Mouse (Mus musculus) stomach, postnatal 0 days (tissue): ENCODE data around the gene Mrpl23. TPM values are rescaled to one million over a fixed set of nuclear protein-coding genes. Genes with fewer than 3 reads are reported as not detected.

Experiments
- ATAC-seq: fragments of 200-750 bp; cut with Nextera tagmentation; 2 replicates; pipeline ENCODE4 v1.8.0; 2017; ENCODE audit not compliant: low FRiP score, low TSS enrichment
- DNase-seq: peaks from one replicate; pipeline ENCODE4 v3.0.0-alpha.2; 2016; ENCODE audit warnings: low spot score
- H3K27ac ChIP-seq: fragments of 300-500 bp; sonication (generic); replicated peaks from 2 replicates; pipeline ENCODE4 v1.5.1; 2014; ENCODE audit warnings: mild to moderate bottlenecking, control low read depth
- H3K27me3 ChIP-seq: fragments of 300-500 bp; sonication (generic); 2 replicates; pipeline ENCODE4 v1.6.1; 2014; ENCODE audit warnings: low read length; ENCODE audit not compliant: control insufficient read depth, insufficient read depth
- H3K36me3 ChIP-seq: fragments of 300-500 bp; sonication (generic); 2 replicates; pipeline ENCODE4 v1.6.1; 2014; ENCODE audit warnings: low read length, mixed read lengths; ENCODE audit not compliant: control insufficient read depth, insufficient read depth
- H3K4me1 ChIP-seq: fragments of 300-500 bp; sonication (generic); replicated peaks from 2 replicates; pipeline ENCODE4 v1.6.1; 2014; ENCODE audit warnings: antibody characterized with exemption; ENCODE audit not compliant: control insufficient read depth, insufficient read depth
- H3K4me2 ChIP-seq: fragments of 300-500 bp; sonication (generic); replicated peaks from 2 replicates; pipeline ENCODE4 v1.6.1; 2014; ENCODE audit warnings: low read depth, mild to moderate bottlenecking, control low read depth, moderate library complexity
- H3K4me3 ChIP-seq: fragments of 300-500 bp; sonication (generic); 2 replicates; pipeline ENCODE4 v1.5.1; 2014; ENCODE audit warnings: low read depth, low read length, control low read depth
- H3K9ac ChIP-seq: fragments of 300-500 bp; sonication (generic); 2 replicates; pipeline ENCODE4 v1.6.1; 2014; ENCODE audit warnings: mild to moderate bottlenecking, low read length, control low read depth, mixed read lengths
- H3K9me3 ChIP-seq: fragments of 300-500 bp; sonication (generic); 2 replicates; pipeline ENCODE4 v1.6.1; 2016; ENCODE audit warnings: low read length; ENCODE audit not compliant: control insufficient read depth
- CTCF ChIP-seq: IDR thresholded peaks from 2 replicates; pipeline ENCODE4 v1.5.1; 2016; ENCODE audit warnings: antibody characterized with exemption, low read depth, mild to moderate bottlenecking, moderate library complexity
- EP300 ChIP-seq: optimal IDR thresholded peaks from 2 replicates; pipeline ENCODE3; 2016; ENCODE audit warnings: antibody characterized with exemption
- WGBS: fragments of 180-500 bp; shearing (Covaris S2); extraction: QIAGEN DNeasy Blood & Tissue Kit; methylation state at CpG from one replicate; pipeline ENCODE4 v1.1.7; 2014; 5-methylcytosine and 5-hydroxymethylcytosine counted together
- polyA plus RNA-seq: library from polyadenylated mRNA; unstranded; fragments of >200 nt; fragmentation: Nextera tagmentation; extraction: Ambion mirVana; gene quantifications from 2 replicates; pipeline ENCODE4 v1.2.1, GENCODE M21; 2015

The Mrpl23 gene
- polyA plus RNA-seq = 17.7 and 19.4 TPM in 2 replicates

DNA sequence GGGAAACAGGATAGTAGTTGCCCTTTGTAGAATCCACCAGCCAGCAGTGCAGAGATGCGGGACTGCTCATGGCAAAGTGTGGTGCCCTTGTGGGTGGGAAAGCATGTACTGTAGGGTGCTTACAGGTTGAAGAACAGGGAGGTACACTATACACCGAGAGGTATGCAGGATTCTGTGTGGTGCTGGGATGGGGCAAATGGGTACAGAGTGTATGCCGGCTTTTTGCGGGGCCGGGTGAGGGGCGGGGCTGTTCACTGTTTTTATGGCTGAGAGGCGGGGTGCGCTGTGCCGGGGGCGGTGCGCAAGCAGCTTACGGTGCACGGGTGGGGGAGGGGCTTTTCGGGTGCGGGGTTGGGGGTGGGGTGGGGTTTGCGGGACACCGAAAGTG is at the start of gene Mrpl23:
Gene Mrpl23, plus strand, starts transcription at position 16 of the 388 bp plus-strand sequence.
- Histone ChIP-seq H3K9me3 (no peaks in the 10 kb centered on the region), H3K27ac (peak within 1 kb of the TSS; percentile 97), H3K36me3 (no peaks in the 10 kb centered on the region), H3K4me2 (peak within 1 kb of the TSS; percentile 86), H3K27me3 (no peaks in the 10 kb centered on the region), H3K4me1 (peaks cover 12% of the 10 kb centered on the region), H3K9ac (peak within 1 kb of the TSS; percentile 79), H3K4me3 (peak within 1 kb of the TSS; percentile 62)
- ATAC-seq = peak; percentile 36
- TF ChIP-seq EP300 (no peak), CTCF (no peak)
- no peak for DNase-seq
- 4% methylated on average over 12 of the region's 17 CpGs for WGBS

DNA sequence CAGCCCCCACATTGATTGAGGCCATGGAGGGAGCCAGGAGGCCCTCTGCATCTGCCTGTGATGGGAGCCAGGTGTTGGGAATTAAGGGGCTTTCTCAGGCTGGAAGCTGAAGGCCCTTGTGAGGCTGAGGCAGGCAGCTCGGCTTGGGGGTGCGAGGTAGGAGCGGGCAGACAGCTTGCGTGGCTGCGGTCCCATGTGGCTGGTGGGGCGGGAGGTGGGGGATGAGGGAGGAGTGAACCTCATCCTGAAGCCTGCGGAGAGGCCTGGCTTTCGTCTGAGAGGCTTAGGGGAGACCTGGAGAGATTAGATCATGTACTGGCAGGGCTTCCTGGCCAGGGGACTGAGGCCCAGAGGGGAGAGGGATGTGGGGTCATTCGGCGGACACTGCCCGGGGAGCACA is 49.4 kb upstream of the Mrpl23 start:
- Histone ChIP-seq H3K4me1 (peaks cover 19% of the 10 kb centered on the region), H3K27ac (peak overlapping the region; percentile 97), H3K9me3 (no peaks in the 10 kb centered on the region), H3K36me3 (peaks cover 2% of the 10 kb centered on the region; the same call in 1 of the 2 replicates), H3K9ac (peak overlapping the region; percentile 41; the same call in 1 of the 2 replicates), H3K4me3 (no peak overlapping the region), H3K27me3 (no peaks in the 10 kb centered on the region), H3K4me2 (peak overlapping the region; percentile 12; the same call in 1 of the 2 replicates)
- DNase-seq (peak; percentile 63), ATAC-seq (peak; percentile 30; the same call in 1 of the 2 replicates)
- 46% methylated on average over 11 of the region's 11 CpGs for WGBS
- no peak for TF ChIP-seq EP300
- TF ChIP-seq CTCF = no peak

DNA sequence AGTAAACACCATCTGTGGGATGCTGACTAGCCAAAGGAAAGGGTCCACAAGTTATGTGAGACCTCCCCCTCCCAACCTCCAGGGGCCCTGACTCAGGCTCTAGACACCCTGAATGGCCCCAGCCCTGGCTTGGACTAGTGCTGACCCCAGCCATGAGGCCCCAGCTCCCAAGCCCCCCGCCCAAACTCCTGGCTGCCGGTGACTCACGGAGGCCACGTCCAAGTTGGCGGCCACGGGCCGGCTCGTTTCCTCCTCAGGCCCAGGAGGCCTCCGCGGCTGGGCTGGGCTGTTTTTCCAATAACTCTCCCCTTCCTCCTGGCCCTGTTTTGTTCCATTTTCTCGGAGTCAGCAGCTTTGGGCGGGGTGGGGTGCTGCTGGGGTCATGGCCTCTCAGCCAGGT is 47.7 kb upstream of the Mrpl23 start:
- DNase-seq = no peak
- Histone ChIP-seq H3K9me3 (no peaks in the 10 kb centered on the region), H3K36me3 (peaks cover 8% of the 10 kb centered on the region), H3K4me2 (no peak overlapping the region), H3K4me3 (no peak overlapping the region), H3K27ac (peak overlapping the region; percentile 97), H3K27me3 (no peaks in the 10 kb centered on the region), H3K9ac (no peak overlapping the region), H3K4me1 (peaks cover 19% of the 10 kb centered on the region)
- TF ChIP-seq EP300 (no peak), CTCF (no peak)
- 46% methylated on average over 12 of the region's 12 CpGs for WGBS
- ATAC-seq = no peak

DNA sequence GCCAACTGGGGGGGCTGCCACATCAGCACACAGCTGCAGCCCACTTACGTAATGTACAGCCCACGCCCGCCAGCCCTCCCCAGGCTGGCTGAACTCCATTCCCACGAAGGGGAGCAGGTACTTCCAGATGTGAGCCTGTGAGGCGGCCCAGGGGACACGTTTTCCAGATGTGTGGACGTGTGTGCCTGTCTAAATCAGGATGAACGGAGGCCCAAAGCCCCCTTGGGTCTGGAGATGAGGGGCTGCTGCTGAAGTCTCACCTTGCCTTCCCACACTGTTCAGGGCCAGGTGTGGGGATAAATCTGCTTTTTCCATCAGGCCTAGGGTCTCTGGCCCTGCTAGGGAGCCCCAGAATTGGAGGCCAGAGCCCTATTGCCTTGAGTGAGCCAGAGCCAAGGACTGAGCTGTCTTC is 45.7 kb upstream of the Mrpl23 start:
- Histone ChIP-seq H3K27ac (peak overlapping the region; percentile 97), H3K4me2 (no peak overlapping the region), H3K4me3 (no peak overlapping the region), H3K36me3 (peaks cover 9% of the 10 kb centered on the region), H3K4me1 (peaks cover 9% of the 10 kb centered on the region), H3K9me3 (no peaks in the 10 kb centered on the region), H3K27me3 (no peaks in the 10 kb centered on the region), H3K9ac (peak overlapping the region; percentile 19)
- DNase-seq (no peak), ATAC-seq (no peak)
- whole genome bisulfite sequencing = 42% methylated on average over 8 of the region's 8 CpGs
- TF ChIP-seq CTCF (no peak), EP300 (no peak)

DNA sequence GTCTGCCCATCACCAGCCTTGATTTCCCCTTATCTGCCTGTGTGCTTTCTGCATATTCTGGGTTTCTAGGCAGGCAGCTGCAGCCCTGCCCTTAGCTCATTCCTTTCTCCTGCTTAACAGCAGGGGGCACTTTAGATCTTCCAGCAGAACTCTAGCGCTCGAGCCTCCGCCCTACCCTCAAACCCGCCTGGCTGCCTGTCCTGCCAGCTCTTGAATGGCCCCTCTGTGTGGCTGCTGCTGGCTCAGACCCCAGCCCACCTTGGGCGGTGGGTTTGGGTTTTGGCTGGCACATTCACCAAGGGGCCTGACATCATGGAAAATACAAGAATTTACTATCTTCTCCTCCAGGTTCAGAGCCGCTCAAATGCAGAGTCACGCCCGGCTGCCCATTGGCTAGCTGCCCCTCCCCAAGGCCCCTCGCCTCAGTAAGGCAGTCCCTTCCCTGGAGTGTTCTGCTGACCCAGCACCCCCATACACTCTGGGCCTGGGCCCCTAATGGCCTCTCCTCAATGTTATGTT is 45.1 kb upstream of the Mrpl23 start:
- peak overlapping the region; percentile 35 for H3K9ac ChIP-seq
- no peaks in the 10 kb centered on the region for H3K27me3 ChIP-seq
- 12% methylated on average over 9 of the region's 9 CpGs for WGBS
- H3K36me3 ChIP-seq = peaks cover 9% of the 10 kb centered on the region
- DNase-seq (peak; percentile 69), ATAC-seq (peak; percentile 46; the same call in 1 of the 2 replicates)
- 0 out of 2 replicates have a peak overlapping the region, but pooled peaks have one; percentile 3 for H3K4me2 ChIP-seq
- H3K4me3 ChIP-seq = no peak overlapping the region
- H3K4me1 ChIP-seq = peaks cover 8% of the 10 kb centered on the region
- H3K27ac ChIP-seq = peak overlapping the region; percentile 97
- TF ChIP-seq CTCF (peak; percentile 84), EP300 (no peak)
- no peaks in the 10 kb centered on the region for H3K9me3 ChIP-seq

DNA sequence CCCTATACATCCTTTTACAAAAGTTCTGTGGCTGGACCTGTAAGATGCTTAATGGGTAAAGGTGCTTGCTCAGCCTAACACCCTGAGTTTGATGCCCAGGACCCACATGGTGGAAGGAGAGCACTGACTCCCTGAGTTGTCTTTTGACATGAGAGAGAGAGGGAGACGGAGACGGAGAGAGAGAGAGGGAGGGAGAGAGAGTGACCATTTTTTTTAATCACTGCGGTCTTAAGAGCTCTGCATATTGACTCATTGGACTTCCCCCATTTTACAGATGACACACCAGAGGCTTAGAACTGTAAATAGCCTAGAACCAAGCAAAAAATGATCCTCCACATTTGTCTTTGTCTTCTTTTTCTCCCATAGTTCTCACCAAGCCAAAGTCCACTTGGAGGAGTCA is 44.4 kb upstream of the Mrpl23 start:
- peak overlapping the region; percentile 97 for H3K27ac ChIP-seq
- no peak overlapping the region for H3K9ac ChIP-seq
- peaks cover 9% of the 10 kb centered on the region for H3K36me3 ChIP-seq
- ATAC-seq = no peak
- H3K4me3 ChIP-seq = no peak overlapping the region
- no peak overlapping the region for H3K4me2 ChIP-seq
- no peaks in the 10 kb centered on the region for H3K9me3 ChIP-seq
- peaks cover 8% of the 10 kb centered on the region for H3K4me1 ChIP-seq
- WGBS = 55% methylated on average over 3 of the region's 3 CpGs
- DNase-seq = no peak
- TF ChIP-seq EP300 = no peak
- TF ChIP-seq CTCF = no peak
- no peaks in the 10 kb centered on the region for H3K27me3 ChIP-seq
